Mouse (Mus musculus) hindbrain, embryonic 16.5 days (tissue): ENCODE measurements around the gene Gramd4. TPM values are rescaled to one million over a fixed set of nuclear protein-coding genes. Genes with fewer than 3 reads are reported as not detected.
A peak's percentile ranks its signal among the peaks of the same experiment; 100 is the strongest.
"Not testable (repeated sequence)": the region's sequence is repeated elsewhere in the genome, so short reads cannot be mapped to it uniquely, and the experiment has no call there.

Source experiments
- ATAC-seq: fragments of 200-750 bp; cut with Nextera tagmentation; 2 replicates; pipeline ENCODE4 v1.8.0; 2017; ENCODE audit warnings: moderate TSS enrichment, moderate library complexity
- H3K27ac ChIP-seq: fragments of 300-500 bp; sonication (generic); 2 replicates; pipeline ENCODE4 v1.5.1; 2014; ENCODE audit warnings: low read depth, mild to moderate bottlenecking, control low read depth, low read length, moderate library complexity
- H3K27me3 ChIP-seq: fragments of 300-500 bp; sonication (generic); replicated peaks from 2 replicates; pipeline ENCODE4 v1.6.1; 2014; ENCODE audit warnings: low read length; ENCODE audit not compliant: control insufficient read depth, insufficient read depth
- H3K36me3 ChIP-seq: fragments of 300-500 bp; sonication (generic); 2 replicates; pipeline ENCODE4 v1.6.1; 2014; ENCODE audit warnings: mild to moderate bottlenecking, low read length, moderate library complexity, mixed read lengths; ENCODE audit not compliant: control insufficient read depth, insufficient read depth
- H3K4me1 ChIP-seq: fragments of 300-500 bp; sonication (generic); 2 replicates; pipeline ENCODE4 v1.6.1; 2014; ENCODE audit warnings: low read depth, low read length; ENCODE audit not compliant: control insufficient read depth, insufficient read depth
- H3K4me2 ChIP-seq: fragments of 300-500 bp; sonication (generic); 2 replicates; pipeline ENCODE4 v1.6.1; 2014; ENCODE audit warnings: mild to moderate bottlenecking, low read length, control low read depth, moderate library complexity
- H3K4me3 ChIP-seq: fragments of 300-500 bp; sonication (generic); 2 replicates; pipeline ENCODE4 v1.5.1; 2014; ENCODE audit warnings: mild to moderate bottlenecking, low read length, control low read depth, moderate library complexity
- H3K9ac ChIP-seq: fragments of 300-500 bp; sonication (generic); 2 replicates; pipeline ENCODE4 v1.6.1; 2014; ENCODE audit warnings: low read depth, mild to moderate bottlenecking, control low read depth, low read length, moderate library complexity
- H3K9me3 ChIP-seq: fragments of 300-500 bp; sonication (generic); 2 replicates; pipeline ENCODE4 v1.6.1; 2014; ENCODE audit warnings: mild to moderate bottlenecking, low read length, moderate library complexity; ENCODE audit not compliant: control insufficient read depth
- WGBS: fragments of 180-500 bp; shearing (Covaris S2); extraction: QIAGEN DNeasy Blood & Tissue Kit; methylation state at CpG from one replicate; pipeline ENCODE4 v1.1.7; 2014; 5-methylcytosine and 5-hydroxymethylcytosine counted together
- polyA plus RNA-seq: library from polyadenylated mRNA; unstranded; fragments of >200 nt; fragmentation: Nextera tagmentation; extraction: Ambion mirVana; gene quantifications from 2 replicates; pipeline ENCODE4 v1.2.1, GENCODE M21; 2015

Gene Gramd4
- polyA plus RNA-seq, 1 experiment from 2014 or later: 18.4 TPM

- H3K9me3 ChIP-seq: no peaks in the 10 kb centered on the region
- peak overlapping the region; percentile 55 for H3K27ac ChIP-seq
- H3K4me3 ChIP-seq: no peak overlapping the region
- ATAC-seq: no peak
- H3K4me2 ChIP-seq: no peak overlapping the region
- H3K36me3 ChIP-seq: peaks cover 3% of the 10 kb centered on the region; the same call in 1 of the 2 replicates
- peaks cover 44% of the 10 kb centered on the region for H3K4me1 ChIP-seq
- WGBS: 80% methylated on average over 8 of the region's 8 CpGs
- H3K27me3 ChIP-seq: no peaks in the 10 kb centered on the region
- H3K9ac ChIP-seq: no peak overlapping the region
Observed at GRCm38 (mm10) chr15:86090578-86090977, 33.1 kb downstream of the Gramd4 start.

- 90% methylated on average over 23 of the region's 23 CpGs for WGBS
Observed at GRCm38 (mm10) chr15:86091201-86091997, 33.9 kb downstream of the Gramd4 start.

GRCm38 (mm10) chr15:86091998-86092670 lies 34.6 kb downstream of the Gramd4 start:
- H3K9me3 ChIP-seq: no peaks in the 10 kb centered on the region
- ATAC-seq: no peak
- H3K36me3 ChIP-seq: peaks cover 3% of the 10 kb centered on the region; the same call in 1 of the 2 replicates
- H3K27me3 ChIP-seq: no peaks in the 10 kb centered on the region
- WGBS: 78% methylated on average over 12 of the region's 12 CpGs
- no peak overlapping the region for H3K4me2 ChIP-seq
- no peak overlapping the region for H3K4me3 ChIP-seq
- H3K4me1 ChIP-seq: peaks cover 30% of the 10 kb centered on the region
- H3K9ac ChIP-seq: no peak overlapping the region
- H3K27ac ChIP-seq: no peak overlapping the region

More at GRCm38 (mm10) chr15:86091201-86091997, 33.9 kb downstream of the Gramd4 start:
- H3K27me3 ChIP-seq: no peaks in the 10 kb centered on the region
- no peak overlapping the region for H3K9ac ChIP-seq
- peaks cover 37% of the 10 kb centered on the region for H3K4me1 ChIP-seq
- no peak overlapping the region for H3K4me3 ChIP-seq
- no peak overlapping the region for H3K4me2 ChIP-seq
- no peak for ATAC-seq
- H3K27ac ChIP-seq: no peak overlapping the region
- peaks cover 3% of the 10 kb centered on the region; the same call in 1 of the 2 replicates for H3K36me3 ChIP-seq
- no peaks in the 10 kb centered on the region for H3K9me3 ChIP-seq

- Histone ChIP-seq H3K4me3 (no peak overlapping the region), H3K4me2 (no peak overlapping the region), H3K27ac (no peak overlapping the region), H3K27me3 (no peaks in the 10 kb centered on the region), H3K4me1 (peaks cover 19% of the 10 kb centered on the region), H3K9ac (no peak overlapping the region), H3K9me3 (no peaks in the 10 kb centered on the region), H3K36me3 (peaks cover 3% of the 10 kb centered on the region; the same call in 1 of the 2 replicates)
- ATAC-seq: no peak
- WGBS: 92% methylated on average over 1 of the region's 1 CpGs
Observed at GRCm38 (mm10) chr15:86093236-86093635, 35.7 kb downstream of the Gramd4 start.

GRCm38 (mm10) chr15:86094324-86095121 lies 37.0 kb downstream of the Gramd4 start:
- ATAC-seq: no peak
- Histone ChIP-seq H3K4me3 (no peak overlapping the region), H3K9ac (no peak overlapping the region), H3K9me3 (no peaks in the 10 kb centered on the region), H3K27me3 (no peaks in the 10 kb centered on the region), H3K27ac (no peak overlapping the region), H3K4me1 (peaks cover 13% of the 10 kb centered on the region), H3K36me3 (peaks cover 3% of the 10 kb centered on the region; the same call in 1 of the 2 replicates), H3K4me2 (no peak overlapping the region)
- 86% methylated on average over 10 of the region's 10 CpGs for WGBS

- no peak overlapping the region for H3K9ac ChIP-seq
- H3K36me3 ChIP-seq: peaks cover 3% of the 10 kb centered on the region; the same call in 1 of the 2 replicates
- no peaks in the 10 kb centered on the region for H3K27me3 ChIP-seq
- no peaks in the 10 kb centered on the region for H3K9me3 ChIP-seq
- WGBS: 91% methylated on average over 17 of the region's 17 CpGs
- H3K4me2 ChIP-seq: no peak overlapping the region
- H3K4me1 ChIP-seq: no peaks in the 10 kb centered on the region; the same call in 1 of the 2 replicates
- ATAC-seq: no peak
- H3K27ac ChIP-seq: no peak overlapping the region
- no peak overlapping the region for H3K4me3 ChIP-seq
Observed at GRCm38 (mm10) chr15:86095722-86096603, 38.5 kb downstream of the Gramd4 start.

GRCm38 (mm10) chr15:86096604-86097020 lies 39.1 kb downstream of the Gramd4 start:
- ATAC-seq, H3K4me1 ChIP-seq, H3K9ac ChIP-seq, H3K4me3 ChIP-seq, H3K9me3 ChIP-seq, H3K27ac ChIP-seq, H3K36me3 ChIP-seq, H3K4me2 ChIP-seq, H3K27me3 ChIP-seq: not testable (repeated sequence)
- 95% methylated on average over 5 of the region's 5 CpGs for WGBS

GRCm38 (mm10) chr15:86097871-86098270 lies 40.4 kb downstream of the Gramd4 start:
- no peaks in the 10 kb centered on the region for H3K27me3 ChIP-seq
- H3K27ac ChIP-seq: no peak overlapping the region
- H3K36me3 ChIP-seq: peaks cover 4% of the 10 kb centered on the region; the same call in 1 of the 2 replicates
- no peak overlapping the region for H3K4me3 ChIP-seq
- WGBS: 32% methylated on average over 2 of the region's 2 CpGs
- H3K4me1 ChIP-seq: no peaks in the 10 kb centered on the region
- no peak overlapping the region for H3K9ac ChIP-seq
- H3K9me3 ChIP-seq: no peaks in the 10 kb centered on the region
- H3K4me2 ChIP-seq: no peak overlapping the region
- ATAC-seq: no peak
